Mouse (Mus musculus): ENCODE results near the gene Usp30.

DNA sequence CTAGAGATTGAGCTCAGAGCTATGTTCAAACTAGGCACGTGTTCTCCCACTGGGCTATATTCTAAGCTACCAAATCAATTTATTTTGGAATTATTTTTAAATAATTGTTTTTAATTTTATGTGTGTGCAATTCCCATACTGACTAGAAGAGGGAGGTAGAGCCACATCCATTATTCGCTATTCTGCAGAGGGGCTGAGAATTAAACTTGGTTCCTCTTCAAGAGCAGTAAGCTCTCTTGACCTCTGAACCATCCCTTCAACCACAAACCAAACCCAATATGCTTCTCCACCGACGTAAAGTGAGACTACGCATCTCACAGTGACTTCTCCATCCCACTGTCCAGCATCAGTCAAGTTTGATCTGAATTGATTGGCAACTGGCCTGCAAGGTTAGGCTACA lies 18.1 kb upstream of the Usp30 start:
- TF ChIP-seq POLR2A (IDR thresholded peaks at IDR 0.05; ENCODE audit: extremely low read depth, insufficient read depth, low read length) (no peak), CTCF (IDR thresholded peaks at IDR 0.05; ENCODE audit: low read depth, low read length) (no peak)
